Mouse (Mus musculus): ENCODE data around the gene Kif26b.

Gene Kif26b

DNA sequence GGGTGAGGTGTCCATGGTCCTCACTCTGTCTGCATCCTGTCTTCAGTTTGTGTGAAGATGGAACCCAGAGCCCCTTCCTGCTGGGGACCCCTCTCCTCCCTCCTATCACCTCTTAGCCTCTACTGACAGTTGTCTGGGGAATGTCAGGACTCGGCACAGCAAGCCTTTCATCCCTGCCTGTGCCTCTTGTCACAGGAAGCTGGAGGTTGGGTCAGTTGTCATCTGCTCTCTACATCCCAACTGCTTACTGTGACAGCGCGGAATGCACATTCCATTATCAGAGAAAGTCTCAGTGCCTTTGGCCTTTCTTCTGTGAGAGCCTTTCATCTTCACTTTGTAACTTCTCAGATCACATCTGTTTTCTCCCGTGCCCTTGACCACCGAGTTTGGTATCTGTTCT is 132.6 kb downstream of the Kif26b start:
- peak; percentile 62 for DNase-seq (ENCODE audit: low spot score)

DNA sequence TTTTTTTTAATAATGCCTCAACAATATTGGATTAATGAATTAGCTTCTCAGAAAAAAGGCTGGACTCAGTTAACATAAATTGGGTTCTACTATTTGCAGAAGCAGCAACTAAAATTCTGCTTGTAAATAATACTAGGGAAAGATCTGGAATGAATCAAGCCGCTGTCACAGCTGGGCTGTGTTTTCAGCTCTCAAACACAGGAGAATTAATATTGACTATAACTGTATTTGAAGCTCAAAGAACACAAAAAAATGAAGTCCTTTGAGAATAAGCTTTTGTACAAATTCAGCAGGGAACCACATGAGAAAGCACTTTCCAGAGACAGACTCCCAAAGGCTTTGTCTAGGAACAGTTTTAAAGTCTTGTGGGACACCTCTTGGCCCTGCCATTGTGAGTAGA is 134.6 kb downstream of the Kif26b start:
- no peak for DNase-seq (ENCODE audit: low spot score)

DNA sequence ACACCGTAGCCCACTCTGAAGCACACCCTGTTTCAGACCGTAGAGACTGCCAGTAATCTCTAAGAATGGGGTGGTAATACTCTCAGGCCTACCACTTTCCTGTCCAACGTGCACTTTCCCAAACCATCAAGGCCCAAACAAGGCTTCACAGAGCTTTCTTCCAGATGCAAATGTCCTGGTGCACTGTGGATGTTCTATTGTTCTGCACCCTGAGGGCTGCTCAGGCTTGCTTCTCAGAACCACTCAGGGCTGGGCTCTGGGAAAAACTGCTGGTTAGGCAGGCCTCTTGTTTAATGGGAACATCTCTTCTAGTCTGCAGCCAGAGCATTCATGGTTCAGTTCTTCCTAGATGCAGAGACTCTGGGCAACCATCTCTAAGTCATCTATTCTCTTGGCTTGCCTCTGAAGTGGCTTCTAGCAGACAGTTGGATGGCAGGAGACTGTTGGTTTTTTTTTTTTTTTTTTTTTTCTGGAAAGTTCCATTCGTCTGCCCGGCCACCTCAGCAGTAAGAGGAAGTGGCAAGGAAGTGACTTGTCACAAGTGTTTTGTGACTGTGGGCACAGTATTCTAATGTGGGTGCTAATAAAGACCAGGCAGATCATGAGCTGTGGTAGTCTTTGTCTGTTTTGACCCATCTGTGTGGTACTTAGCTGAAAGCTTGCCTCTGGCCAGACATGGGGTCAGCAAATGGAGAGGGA is 135.5 kb downstream of the Kif26b start:
- no peak for DNase-seq (ENCODE audit: low spot score)

DNA sequence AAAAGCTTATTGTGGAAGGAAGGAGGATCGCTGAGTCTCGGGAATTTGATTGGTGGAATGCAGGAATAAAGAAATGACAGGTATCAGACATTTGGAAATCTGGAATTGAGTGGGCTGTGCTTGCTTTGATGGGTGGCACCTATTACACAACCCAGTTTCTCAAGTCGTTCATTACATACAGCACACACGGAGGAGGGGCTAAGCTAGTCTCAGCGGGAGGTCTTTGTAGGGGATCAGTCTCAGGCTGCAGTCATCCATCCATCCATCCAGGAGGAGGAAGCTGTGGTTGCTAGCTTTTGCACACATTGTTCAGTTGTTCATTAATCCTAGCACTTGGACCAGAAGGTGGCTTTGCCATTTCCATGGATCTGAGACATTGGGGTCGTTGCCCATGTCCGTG is 137.6 kb downstream of the Kif26b start:
- DNase-seq (ENCODE audit: low spot score) = no peak

DNA sequence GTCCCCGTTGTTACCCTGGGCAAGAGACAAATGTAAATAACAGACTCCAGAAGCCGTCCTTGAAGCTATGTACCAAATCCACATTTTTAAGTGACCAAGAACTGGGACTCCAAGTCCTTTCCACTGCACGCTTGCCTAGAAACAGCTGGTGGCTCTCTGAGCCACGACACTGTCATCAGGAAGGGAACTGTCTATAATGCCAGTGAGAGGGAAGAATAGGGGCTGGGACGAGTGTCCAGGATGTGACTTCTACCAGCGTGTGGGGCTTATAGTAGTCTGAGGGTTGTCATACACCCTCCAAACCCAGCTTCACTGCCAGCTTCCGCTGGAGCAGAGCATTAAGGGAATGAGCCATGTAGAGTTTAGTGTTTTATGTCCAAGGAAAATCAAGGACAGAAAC is 138.9 kb downstream of the Kif26b start:
- no peak for DNase-seq (ENCODE audit: low spot score)

DNA sequence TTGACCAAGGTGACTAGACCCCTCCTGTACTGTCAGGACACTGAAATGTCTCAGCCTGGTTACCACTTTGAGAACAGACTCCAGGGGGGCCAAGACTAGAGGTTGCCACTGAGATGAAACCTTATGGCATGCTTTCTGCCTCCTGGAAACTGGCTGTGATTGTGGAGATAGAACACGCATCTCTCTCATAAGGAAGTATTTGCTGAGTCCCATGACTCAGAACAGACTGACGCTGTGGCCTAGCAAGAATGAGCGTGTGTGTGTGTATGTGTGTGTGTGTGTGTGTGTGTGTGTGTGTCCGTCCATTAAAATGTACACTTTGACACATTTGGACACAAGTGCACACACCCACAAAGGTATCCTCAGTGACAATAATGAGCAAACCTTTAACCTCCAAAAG is 140.0 kb downstream of the Kif26b start:
- no peak for DNase-seq (ENCODE audit: low spot score)

DNA sequence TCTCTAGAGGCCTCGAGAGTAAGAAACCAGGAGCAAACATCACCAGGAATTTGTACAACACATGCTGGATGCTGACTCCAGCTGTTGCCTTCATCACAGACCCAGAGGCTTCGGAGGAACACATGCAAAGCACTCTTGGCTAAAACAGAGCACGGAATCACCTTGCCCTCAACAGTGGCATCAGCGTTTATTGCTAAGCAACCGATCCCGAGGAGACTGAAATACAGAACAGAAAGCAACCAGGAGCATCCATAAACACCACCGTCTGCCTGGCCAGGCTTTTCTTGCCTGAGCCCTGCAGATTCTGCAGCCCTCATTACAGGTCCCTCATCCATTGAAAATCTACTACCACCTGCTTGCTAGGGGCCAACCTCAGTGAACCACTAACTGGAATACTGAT is 144.1 kb downstream of the Kif26b start:
- DNase-seq (ENCODE audit: low spot score) = no peak

DNA sequence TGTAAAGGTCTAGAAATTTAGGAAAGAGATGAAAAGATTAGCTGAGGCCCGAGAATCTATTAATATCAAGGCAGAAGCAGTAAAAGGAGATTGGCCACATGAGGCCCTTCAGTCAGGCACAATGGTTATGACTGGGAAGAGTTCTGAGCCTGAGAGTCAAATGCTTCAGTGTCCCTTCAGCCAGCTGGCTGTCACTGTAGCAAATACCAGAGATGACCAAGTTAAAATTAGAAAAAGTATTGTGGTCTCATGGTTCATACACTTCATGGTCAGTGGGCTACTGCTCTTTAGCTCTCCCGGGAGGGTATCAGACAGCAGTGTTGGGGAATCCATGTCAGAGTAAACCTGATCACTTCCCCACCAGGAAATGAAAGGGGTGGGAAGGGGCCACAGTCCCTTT is 144.6 kb downstream of the Kif26b start:
- no peak for DNase-seq (ENCODE audit: low spot score)

DNA sequence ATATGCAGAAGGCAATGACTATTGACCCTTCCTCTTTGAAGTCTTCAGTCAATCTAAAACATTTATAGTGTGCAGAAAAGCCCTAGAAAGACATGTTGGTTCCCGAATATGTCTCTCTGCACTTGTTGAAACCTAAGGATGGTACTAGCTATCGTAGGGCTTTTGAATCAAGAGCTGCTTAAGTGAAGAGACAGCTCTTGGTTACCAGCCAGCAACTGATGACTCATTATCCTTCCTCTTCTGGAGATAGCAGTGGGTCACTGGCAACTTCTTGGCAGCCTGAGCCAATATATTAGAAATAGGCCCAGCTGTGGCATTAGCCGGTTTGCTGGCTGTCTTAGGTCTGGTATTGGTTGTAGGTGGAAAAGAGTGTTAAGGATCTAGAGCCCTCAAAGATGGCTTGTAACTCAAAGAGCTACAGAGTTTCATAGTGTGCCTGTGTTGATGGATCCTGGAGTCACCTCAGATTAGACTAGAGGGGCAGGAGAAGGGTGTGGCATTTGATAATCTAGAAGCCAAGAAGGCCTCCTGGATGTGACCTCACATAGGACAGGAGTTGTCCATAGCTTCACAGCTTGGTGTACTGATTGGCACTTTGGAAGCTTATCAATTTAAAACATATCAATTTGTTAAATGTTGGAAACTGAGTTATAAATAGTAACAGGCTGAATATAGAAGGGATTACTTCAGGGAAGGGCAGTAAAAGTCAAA is 146.8 kb downstream of the Kif26b start:
- DNase-seq (ENCODE audit: low spot score) = no peak

DNA sequence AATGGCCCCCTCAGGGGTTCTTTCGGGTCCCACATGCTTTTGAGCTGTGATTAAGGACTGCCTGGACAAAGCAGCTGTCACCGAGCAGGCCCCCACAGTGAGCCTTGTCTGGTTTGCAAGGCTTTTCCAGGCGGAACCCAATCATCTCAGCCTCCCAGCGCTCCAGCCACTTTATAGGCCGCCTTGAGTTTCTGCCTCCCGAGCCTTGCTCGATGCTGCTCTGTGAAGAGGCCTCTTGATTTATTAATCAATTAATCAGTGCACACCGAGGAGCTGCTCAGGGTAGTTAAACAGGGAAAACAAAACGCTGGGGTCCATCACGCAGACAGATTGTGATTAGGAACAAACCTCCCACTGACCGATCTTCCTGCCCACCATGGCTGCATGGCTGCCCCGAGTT is 148.2 kb downstream of the Kif26b start:
- peak; percentile 55 for DNase-seq (ENCODE audit: low spot score)

DNA sequence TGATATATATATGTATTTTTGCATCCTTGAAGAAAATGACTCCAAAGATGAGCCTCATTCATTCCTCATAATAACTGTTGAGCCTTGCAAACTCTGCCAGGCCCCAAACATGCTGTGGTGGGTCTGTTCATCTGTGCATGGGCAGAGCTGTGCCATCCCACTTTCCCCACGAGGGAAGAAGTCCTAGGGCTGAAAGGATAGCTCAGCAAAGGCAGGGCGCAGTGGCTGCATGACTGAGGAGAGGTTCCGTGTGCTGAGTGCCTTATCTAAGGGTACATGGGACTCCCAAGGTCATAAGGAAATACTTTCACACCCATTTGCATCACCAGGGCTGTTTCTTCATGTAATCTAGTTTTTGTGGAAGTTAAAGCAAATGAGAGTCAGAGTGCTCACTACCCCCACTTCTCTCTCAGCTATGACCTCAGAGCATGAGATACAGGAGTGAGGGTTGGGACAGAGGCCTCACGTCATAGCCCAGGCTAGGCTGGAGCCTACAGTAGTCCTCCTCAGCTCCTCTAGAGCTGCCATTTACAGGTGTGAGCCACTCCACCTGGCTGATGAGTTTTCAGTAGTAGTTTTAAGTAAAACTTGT is 148.8 kb downstream of the Kif26b start:
- DNase-seq (ENCODE audit: low spot score) = no peak

DNA sequence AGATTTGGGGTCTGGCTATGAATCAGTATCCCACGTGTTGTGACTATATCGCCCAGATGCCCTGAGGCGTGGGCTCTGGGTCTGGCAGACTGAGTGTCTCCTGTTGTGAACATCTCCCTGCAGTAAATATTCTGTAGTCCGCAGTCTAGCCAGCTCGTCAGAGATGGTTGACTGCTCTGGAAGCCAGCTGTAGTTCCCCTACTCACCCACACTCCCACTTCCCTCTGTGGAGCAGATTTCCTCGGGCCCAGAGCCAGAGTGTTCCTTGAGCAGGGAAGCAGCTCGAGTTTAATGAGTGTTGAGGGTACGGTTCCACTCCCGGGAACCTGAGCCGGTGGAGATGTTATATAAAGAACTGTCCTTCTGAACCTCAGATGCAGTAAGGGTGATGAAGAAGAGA is 154.7 kb downstream of the Kif26b start:
- DNase-seq (ENCODE audit: low spot score) = no peak

DNA sequence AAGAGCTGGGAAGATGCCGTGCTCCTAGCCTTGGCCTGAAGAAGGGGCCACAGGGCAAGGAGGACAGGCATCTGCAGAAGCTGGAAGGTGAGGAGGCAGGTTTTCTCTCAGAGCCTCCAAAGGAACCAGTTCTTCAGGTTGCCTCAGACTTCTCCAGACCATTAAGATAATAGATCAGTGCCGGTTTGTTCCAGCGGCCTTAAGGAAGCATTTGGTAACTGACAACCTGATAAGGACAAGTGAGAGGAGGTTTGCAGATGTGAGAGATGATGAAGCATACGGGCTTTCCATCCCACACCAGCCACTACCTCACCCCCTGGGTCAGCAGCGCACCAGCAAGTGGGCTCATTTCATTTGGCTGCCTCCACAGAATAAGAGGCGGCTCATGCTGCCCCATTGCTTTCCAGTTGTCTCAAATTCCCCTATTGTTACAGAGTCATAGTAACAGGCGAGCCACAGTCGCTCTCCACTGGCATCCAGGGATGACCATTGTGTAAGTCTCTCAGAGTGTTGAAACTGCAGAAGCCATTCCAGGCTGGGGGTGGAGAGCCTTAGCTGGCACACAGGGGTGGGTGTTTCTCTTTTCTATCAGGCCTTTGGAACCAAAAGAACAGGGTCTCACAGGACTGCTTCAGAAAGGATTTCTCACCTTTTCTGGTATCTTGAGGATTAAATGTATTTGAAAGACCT is 156.2 kb downstream of the Kif26b start:
- DNase-seq (ENCODE audit: low spot score) = no peak

DNA sequence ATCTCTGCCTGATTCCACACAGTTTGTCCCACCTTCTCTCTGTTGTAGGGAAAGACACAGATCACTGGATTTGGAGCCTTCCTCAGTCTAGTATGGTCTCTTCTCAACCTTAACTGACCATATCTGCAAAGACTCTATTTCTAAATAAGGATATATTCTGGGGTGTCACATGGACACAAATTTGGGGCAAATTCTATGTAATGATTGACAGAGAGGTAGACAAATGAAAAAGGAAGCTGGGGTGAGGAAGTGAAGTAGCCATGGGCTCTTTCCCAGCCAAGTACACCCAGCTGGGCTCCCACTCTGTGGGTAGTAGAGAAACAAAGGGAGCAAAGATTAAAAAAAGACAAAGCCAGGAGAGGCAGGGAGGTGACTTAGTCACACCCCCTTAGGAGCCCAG is 158.0 kb downstream of the Kif26b start:
- DNase-seq (ENCODE audit: low spot score) = no peak

DNA sequence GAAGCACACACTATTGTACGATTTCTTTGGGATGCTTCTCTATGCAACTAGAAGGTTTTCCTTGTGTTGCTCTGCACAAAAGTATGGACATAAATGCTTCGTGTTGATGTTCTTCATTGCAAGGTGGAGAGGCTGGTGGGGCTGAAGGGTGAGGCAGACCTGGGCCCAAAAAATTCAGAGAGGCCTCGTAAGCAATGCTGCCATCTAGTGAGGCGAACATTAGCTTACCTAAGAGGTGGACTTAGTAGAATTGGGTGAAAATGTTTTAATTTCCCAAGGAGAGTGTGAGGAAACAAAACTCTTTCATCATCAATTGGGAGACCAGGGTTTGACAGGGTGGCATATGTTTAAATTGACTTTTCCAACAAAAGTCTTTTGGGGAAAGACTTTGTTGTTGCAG is 160.6 kb downstream of the Kif26b start:
- peak; percentile 50 for DNase-seq (ENCODE audit: low spot score)

DNA sequence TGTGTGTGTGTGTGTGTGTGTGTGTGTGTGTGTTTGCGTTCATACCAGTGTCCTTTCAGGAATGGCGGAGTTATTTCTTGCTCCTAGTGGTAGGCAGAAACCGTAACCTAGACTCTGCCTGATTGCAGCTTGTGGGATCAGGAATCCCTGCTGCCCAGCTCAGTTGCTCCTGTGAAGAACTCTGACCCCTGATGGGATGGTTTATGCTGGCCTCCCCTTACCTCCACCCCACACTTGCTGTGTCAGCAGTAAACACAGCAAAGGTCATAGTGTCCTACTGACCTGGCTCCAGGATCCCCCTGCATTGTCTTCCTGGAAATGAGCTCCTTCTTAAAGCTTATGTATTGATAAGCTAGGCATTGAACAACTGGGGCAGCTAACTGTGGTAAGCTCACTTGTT is 162.8 kb downstream of the Kif26b start:
- no peak for DNase-seq (ENCODE audit: low spot score)

DNA sequence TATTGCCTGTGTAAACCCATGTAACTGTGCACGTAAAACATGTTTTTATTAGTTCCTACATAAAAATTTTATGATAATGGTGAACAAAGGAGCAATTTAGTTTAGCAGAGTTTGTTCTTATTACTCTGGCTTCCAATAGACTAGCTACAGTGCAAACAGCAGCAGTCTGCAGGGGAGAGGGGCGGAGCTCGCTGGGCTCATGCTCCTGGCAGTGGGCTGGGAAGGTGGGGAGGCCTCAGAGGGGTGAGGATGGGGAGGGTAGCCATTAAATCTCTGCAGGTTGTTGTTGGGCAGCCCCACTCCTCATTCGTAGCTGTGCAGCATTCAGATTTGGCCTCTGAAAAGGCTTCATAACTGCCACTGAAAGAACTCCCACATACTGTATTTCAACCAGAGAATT is 171.2 kb downstream of the Kif26b start:
- DNase-seq (ENCODE audit: low spot score) = no peak

DNA sequence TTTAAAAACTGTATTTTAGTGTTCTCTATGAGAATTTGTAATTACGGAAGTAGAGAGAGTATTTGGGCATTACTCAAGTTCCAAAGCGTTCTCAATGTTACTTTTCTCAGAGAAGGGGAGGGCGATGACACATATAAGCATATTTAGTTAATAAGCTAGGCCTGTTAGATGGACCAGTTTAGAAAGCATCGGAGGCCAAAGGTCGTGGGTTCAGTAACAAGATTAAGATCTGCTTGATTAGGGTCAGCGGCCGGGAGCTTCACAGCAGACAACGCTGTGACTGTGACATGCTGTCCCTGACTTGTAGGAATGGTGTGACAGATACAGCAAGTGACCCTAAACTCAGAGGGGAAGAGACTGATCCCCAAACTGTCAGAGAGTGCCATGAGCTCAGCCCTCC is 174.6 kb downstream of the Kif26b start:
- DNase-seq (ENCODE audit: low spot score) = no peak

DNA sequence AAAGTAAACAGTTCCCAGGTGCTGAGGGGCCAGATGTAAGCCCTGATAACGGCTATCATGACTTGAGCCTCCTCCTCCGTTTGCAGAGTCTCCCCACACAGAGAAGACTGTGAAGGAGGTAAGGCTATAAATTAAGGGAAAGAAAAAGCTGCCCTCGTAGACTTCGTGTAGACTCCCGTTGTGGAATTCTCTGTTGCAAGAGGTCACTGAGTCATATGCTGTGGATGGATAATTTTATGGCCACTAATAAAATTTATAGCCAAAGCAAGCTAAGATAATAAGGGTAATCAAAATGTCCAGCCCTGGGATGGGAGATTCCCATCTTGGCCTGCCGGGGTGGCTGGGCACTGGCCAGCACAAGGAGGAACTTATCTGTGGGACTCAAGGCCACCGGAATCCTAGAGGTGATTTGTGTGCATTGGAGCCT is 179.0 kb downstream of the Kif26b start:
- no peak for DNase-seq (ENCODE audit: low spot score)

DNA sequence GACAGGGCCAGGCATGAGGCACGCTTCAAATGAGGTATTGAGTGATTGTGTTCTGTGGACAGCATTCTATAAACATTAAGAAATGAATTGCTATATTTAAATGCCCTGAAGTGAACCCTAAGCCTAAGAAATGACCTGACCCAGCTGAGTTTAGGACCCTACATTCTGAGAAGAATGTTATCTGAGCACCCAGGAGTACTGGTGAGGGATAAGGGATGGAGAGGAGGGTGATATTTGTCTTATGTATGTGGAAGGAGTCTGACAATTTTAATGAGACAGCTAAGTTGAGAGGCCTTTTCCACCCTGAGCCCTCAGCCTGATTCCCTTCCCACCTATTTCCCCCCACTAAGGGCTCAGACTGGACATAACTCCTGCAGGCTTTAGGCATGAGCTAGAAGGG is 179.4 kb downstream of the Kif26b start:
- DNase-seq (ENCODE audit: low spot score) = no peak

DNA sequence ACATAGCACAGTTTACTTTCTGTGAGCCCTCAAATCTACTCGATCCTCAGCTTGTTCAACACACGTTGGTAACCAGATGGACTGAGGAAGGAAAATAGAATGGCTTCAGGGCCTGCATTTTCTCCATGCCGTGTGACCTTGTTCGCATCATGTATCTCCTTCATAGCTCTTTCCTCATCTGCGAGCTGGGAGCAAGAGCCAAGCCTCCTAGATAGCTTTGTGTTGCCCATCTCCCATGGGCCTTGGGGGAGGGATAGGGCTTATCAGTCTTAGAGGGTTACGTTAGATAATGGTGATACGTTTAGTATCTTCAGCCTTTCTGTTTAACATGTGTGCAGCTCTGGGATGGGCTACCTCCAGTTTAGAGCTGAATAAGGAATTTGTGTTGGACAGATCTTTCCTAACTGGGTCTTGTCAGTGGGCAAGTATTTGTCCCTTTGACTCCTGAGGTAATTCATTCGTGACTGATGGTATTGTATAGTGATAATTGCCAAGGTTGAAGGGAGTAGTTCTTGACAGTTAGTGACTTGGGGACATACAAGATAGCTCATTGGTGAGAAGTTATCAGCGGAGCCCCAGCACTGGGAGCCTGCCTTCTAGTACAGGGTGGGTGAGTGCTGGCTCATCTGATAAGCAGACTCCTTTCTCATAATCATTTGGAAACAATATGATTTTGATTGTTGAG is 183.4 kb downstream of the Kif26b start:
- DNase-seq (ENCODE audit: low spot score) = no peak

DNA sequence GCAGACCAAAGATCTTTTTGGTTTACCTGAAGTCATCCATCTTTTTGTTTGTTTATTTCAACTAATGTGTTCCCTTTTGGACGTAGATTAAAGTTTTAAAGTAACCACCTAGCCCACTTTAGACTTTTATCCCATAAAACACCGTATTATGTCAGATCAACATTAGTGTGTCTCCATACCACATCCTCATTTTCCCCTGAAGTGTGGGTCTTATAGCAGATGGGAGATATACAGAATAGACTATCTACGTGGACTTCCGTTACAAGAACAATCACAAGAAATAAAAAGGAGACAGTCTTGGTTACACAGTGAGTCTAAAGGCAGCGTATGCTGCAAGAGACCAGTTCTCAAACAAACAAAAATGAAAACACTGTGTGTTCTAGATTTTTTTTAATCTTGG is 185.3 kb downstream of the Kif26b start:
- DNase-seq (ENCODE audit: low spot score) = no peak
